Mouse (Mus musculus): ENCODE data around the gene Adgrl3. TPM values are rescaled to one million over a fixed set of nuclear protein-coding genes. Genes with fewer than 3 reads are reported as not detected.

The Adgrl3 gene
- polyA plus RNA-seq, 1 experiment from 2014 or later, result 1.1 TPM

DNA sequence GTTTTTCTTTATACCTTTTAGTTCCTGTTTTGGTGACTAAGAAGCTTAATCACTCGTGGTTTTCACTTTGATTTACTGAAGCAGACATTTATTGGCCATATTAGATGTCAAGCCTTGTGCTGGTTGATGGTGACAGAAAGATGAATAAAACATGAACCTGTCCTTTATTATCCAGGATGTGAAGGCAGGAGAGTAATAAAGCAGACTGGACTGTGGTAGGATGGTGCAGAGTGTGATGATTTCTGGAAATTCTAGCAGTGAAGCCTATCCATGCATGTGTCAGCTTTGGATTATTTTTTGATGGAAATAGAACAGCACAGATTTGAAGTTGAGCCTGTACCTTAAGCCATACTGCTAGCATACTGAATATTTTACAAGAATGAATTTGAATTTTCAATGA is 265.7 kb downstream of the Adgrl3 start:
- Histone ChIP-seq H3K4me3 (ENCODE audit: low read depth, low read length) (no peak overlapping the region), H3K36me3 (replicated peaks; ENCODE audit: insufficient read depth, low read length) (no peaks in the 10 kb centered on the region), H3K4me2 (ENCODE audit: low read depth, low read length) (no peak overlapping the region), H3K9me3 (ENCODE audit: low read length) (no peaks in the 10 kb centered on the region), H3K27ac (ENCODE audit: low read depth) (no peak overlapping the region), H3K9ac (replicated peaks) (no peak overlapping the region), H3K27me3 (ENCODE audit: insufficient read depth, low read length) (no peaks in the 10 kb centered on the region), H3K4me1 (ENCODE audit: insufficient read depth) (no peaks in the 10 kb centered on the region)
- WGBS (ENCODE audit: insufficient replicate concordance), result 44% methylated on average over 1 of the region's 1 CpGs
- DNase-seq (no peak), ATAC-seq (no peak)
- TF ChIP-seq EP300 (IDR thresholded peaks at IDR 0.05; ENCODE audit: low read depth) (no peak), CTCF (IDR thresholded peaks at IDR 0.05; ENCODE audit: low read depth) (no peak)

DNA sequence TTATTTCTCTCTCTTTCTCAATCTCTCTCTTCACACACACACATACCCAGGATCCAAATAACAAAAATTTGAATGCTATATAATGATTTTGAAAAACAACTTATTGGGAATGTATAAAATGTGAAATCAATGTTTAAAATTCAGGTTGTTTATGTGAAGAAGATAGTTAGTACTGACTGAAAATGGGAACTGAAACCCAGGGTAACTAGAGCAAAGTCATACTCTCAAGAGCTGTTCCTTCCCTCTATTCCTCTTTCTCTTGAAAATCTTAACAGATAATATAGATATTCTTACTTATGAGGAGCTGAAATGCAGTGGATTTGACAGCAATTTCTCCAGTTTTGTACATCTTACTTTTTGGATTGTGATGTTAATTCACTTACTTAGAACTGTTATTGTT is 281.9 kb downstream of the Adgrl3 start:
- TF ChIP-seq CTCF (IDR thresholded peaks at IDR 0.05; ENCODE audit: low read depth) (no peak), EP300 (IDR thresholded peaks at IDR 0.05; ENCODE audit: low read depth) (no peak)
- Histone ChIP-seq H3K4me3 (ENCODE audit: low read depth, low read length) (no peak overlapping the region), H3K4me2 (ENCODE audit: low read depth, low read length) (no peak overlapping the region), H3K9ac (replicated peaks) (no peak overlapping the region), H3K9me3 (ENCODE audit: low read length) (no peaks in the 10 kb centered on the region), H3K27ac (ENCODE audit: low read depth) (no peak overlapping the region), H3K4me1 (ENCODE audit: insufficient read depth) (no peaks in the 10 kb centered on the region), H3K27me3 (ENCODE audit: insufficient read depth, low read length) (no peaks in the 10 kb centered on the region), H3K36me3 (replicated peaks; ENCODE audit: insufficient read depth, low read length) (no peaks in the 10 kb centered on the region)
- DNase-seq (no peak), ATAC-seq (no peak)

DNA sequence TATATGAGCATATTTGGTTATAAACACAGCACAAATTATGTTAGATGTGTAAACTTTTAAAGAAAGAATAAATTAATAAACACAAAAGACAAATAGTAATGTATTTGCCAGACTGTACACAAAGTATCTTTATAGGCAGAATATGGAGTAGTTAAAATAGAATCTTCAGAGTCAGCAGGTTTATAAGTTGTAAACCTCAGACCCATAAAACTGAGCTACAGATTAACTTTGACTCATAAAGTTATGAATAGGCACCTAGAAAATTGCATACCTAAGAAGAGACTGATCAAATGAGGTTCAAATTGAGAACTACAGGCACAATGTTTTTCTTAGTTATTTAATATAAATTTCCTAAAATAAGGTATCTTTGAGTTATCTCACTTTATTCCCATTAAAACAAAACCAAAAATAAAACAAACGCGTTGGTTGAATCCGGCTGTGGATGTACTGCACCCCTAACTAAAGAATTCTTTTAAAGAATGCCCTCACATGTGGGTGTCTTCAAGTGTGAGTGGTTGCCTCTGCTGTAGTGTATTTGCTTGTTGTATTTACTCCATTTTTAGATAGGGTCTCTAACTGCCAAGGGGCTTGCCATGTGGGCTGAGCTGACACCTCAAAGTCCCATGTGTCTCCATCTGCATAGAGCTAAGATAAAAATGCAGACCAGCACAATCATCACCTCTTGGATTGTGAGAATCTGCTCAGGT is 297.6 kb downstream of the Adgrl3 start:
- WGBS (ENCODE audit: insufficient replicate concordance), result 83% methylated on average over 3 of the region's 3 CpGs
- ATAC-seq, result no peak

DNA sequence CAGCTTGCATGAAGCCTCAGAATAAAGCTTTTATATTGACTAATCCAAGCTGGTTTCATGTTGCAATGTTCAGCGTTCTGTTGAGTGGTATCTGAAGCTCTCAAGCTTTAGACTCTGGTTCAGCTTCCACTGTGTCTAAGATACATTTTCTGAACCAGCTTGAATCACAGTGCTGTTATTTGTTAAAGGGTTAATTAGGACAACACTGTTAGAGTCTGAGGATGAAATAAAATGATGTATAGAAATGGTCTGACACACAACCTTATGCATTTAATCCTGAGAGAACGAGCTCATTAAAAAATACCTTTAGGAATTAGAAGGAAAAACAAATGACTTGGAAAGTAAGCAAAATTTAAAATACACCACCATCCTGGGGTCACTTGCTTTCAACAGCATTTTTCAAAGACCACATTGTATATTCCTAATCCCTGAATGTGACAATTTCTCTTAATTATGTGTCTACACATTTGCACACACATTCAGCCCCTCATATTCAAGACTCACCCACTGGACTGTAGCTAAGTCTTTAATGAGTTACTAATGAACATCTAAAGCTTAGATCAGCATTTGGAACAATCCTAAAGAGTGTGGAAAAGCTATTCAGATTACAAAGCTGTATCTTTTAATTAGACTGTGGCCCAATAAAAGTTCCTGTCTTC is 301.5 kb downstream of the Adgrl3 start:
- Histone ChIP-seq H3K27ac (ENCODE audit: low read depth) (no peak overlapping the region), H3K9ac (replicated peaks) (no peak overlapping the region), H3K4me3 (ENCODE audit: low read depth, low read length) (no peak overlapping the region), H3K36me3 (replicated peaks; ENCODE audit: insufficient read depth, low read length) (no peaks in the 10 kb centered on the region), H3K27me3 (ENCODE audit: insufficient read depth, low read length) (no peaks in the 10 kb centered on the region), H3K4me2 (ENCODE audit: low read depth, low read length) (no peak overlapping the region), H3K9me3 (ENCODE audit: low read length) (no peaks in the 10 kb centered on the region), H3K4me1 (ENCODE audit: insufficient read depth) (no peaks in the 10 kb centered on the region)
- no peak for ATAC-seq
- TF ChIP-seq EP300 (IDR thresholded peaks at IDR 0.05; ENCODE audit: low read depth) (no peak), CTCF (IDR thresholded peaks at IDR 0.05; ENCODE audit: low read depth) (no peak)
- no peak for DNase-seq
- 77% methylated on average over 2 of the region's 2 CpGs for WGBS (ENCODE audit: insufficient replicate concordance)

More for the DNA sequence above, 297.6 kb downstream of the Adgrl3 start:
- Histone ChIP-seq H3K9me3 (ENCODE audit: low read length) (no peaks in the 10 kb centered on the region), H3K4me2 (ENCODE audit: low read depth, low read length) (no peak overlapping the region), H3K36me3 (replicated peaks; ENCODE audit: insufficient read depth, low read length) (no peaks in the 10 kb centered on the region), H3K27ac (ENCODE audit: low read depth) (no peak overlapping the region), H3K27me3 (ENCODE audit: insufficient read depth, low read length) (no peaks in the 10 kb centered on the region), H3K4me3 (ENCODE audit: low read depth, low read length) (no peak overlapping the region), H3K4me1 (ENCODE audit: insufficient read depth) (no peaks in the 10 kb centered on the region), H3K9ac (replicated peaks) (no peak overlapping the region)
- no peak for DNase-seq
- no peak for TF ChIP-seq CTCF (IDR thresholded peaks at IDR 0.05; ENCODE audit: low read depth)
- TF ChIP-seq EP300 (IDR thresholded peaks at IDR 0.05; ENCODE audit: low read depth), result no peak

DNA sequence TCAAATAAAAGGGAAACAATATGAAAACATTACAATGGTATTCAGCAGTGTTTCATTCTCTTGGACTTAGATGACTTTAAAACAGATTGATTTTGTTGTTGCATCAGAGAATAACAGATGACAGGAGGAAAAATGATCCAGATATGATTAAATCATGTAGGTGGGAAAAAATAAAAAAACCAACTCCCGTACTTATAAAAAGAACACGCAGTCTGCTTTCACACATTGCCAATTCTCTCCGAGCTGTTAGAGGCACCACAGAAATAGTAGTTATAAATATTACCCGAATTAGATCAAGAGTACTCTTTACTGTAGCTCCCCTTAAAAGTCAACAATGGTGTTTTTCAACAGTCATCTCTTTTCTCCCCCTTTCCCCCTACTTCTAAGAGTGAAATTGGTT is 302.1 kb downstream of the Adgrl3 start:
- TF ChIP-seq CTCF (IDR thresholded peaks at IDR 0.05; ENCODE audit: low read depth) (no peak), EP300 (IDR thresholded peaks at IDR 0.05; ENCODE audit: low read depth) (no peak)
- no peak overlapping the region for H3K4me3 ChIP-seq (ENCODE audit: low read depth, low read length)
- no peak overlapping the region for H3K4me2 ChIP-seq (ENCODE audit: low read depth, low read length)
- 81% methylated on average over 4 of the region's 4 CpGs for WGBS (ENCODE audit: insufficient replicate concordance)
- no peaks in the 10 kb centered on the region for H3K27me3 ChIP-seq (ENCODE audit: insufficient read depth, low read length)
- no peaks in the 10 kb centered on the region for H3K4me1 ChIP-seq (ENCODE audit: insufficient read depth)
- no peak overlapping the region for H3K27ac ChIP-seq (ENCODE audit: low read depth)
- DNase-seq (no peak), ATAC-seq (no peak)
- no peaks in the 10 kb centered on the region for H3K9me3 ChIP-seq (ENCODE audit: low read length)
- H3K9ac ChIP-seq (replicated peaks), result no peak overlapping the region
- H3K36me3 ChIP-seq (replicated peaks; ENCODE audit: insufficient read depth, low read length), result no peaks in the 10 kb centered on the region

DNA sequence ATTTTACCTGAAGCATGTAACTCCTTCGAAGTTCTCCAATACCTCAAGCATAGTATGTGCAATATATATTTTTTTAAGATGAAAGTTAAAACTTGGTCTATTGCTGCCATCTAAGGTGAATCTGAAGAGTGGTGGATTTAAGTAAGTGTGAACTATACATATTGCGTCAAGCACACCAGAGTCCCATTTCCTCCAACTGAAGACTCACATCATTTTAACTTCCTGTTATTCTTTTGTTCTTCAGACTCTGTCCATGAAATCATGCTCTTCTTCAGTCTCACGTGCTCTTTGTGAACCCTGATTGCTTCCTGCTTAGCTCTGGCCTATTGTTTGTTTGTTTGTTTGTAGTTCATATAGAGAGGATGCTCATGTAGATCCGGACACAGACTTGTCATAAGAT is 307.0 kb downstream of the Adgrl3 start:
- no peak for TF ChIP-seq EP300 (IDR thresholded peaks at IDR 0.05; ENCODE audit: low read depth)
- TF ChIP-seq CTCF (IDR thresholded peaks at IDR 0.05; ENCODE audit: low read depth), result no peak
- H3K4me1 ChIP-seq (ENCODE audit: insufficient read depth), result no peaks in the 10 kb centered on the region
- H3K4me3 ChIP-seq (ENCODE audit: low read depth, low read length), result no peak overlapping the region
- no peaks in the 10 kb centered on the region for H3K9me3 ChIP-seq (ENCODE audit: low read length)
- H3K9ac ChIP-seq (replicated peaks), result no peak overlapping the region
- WGBS (ENCODE audit: insufficient replicate concordance), result 45% methylated on average over 4 of the region's 4 CpGs
- H3K27me3 ChIP-seq (ENCODE audit: insufficient read depth, low read length), result no peaks in the 10 kb centered on the region
- H3K27ac ChIP-seq (ENCODE audit: low read depth), result no peak overlapping the region
- H3K36me3 ChIP-seq (replicated peaks; ENCODE audit: insufficient read depth, low read length), result no peaks in the 10 kb centered on the region
- ATAC-seq (no peak), DNase-seq (no peak)
- H3K4me2 ChIP-seq (ENCODE audit: low read depth, low read length), result no peak overlapping the region
